Mouse (Mus musculus) megakaryocyte, embryonic 14.5 days (primary cell): ENCODE data around the gene Ly6g5b. TPM values are rescaled to one million over a fixed set of nuclear protein-coding genes. Genes with fewer than 3 reads are reported as not detected.
A peak's percentile ranks its signal among the peaks of the same experiment; 100 is the strongest.
"Not testable (repeated sequence)": the region's sequence is repeated elsewhere in the genome, so short reads cannot be mapped to it uniquely, and the experiment has no call there.

Experiments used
- H3K27me3 ChIP-seq: replicated peaks from 2 replicates; pipeline ENCODE3; 2012; ENCODE audit warnings: inconsistent platforms
- H3K36me3 ChIP-seq: replicated peaks from 2 replicates; pipeline ENCODE3; 2012; ENCODE audit warnings: low read length, inconsistent platforms, mixed read lengths
- H3K4me1 ChIP-seq: 2 replicates; pipeline ENCODE4 v1.6.1; 2012; ENCODE audit warnings: inconsistent platforms
- H3K4me3 ChIP-seq: replicated peaks from 2 replicates; pipeline ENCODE3; 2012; ENCODE audit warnings: moderate library complexity, mild to moderate bottlenecking, inconsistent platforms
- H3K9me3 ChIP-seq: 2 replicates; pipeline ENCODE4 v1.6.1; 2012; ENCODE audit warnings: inconsistent platforms
- FLI1 ChIP-seq: IDR thresholded peaks from 2 replicates; pipeline ENCODE4 v1.6.1; 2012; ENCODE audit warnings: low read length, inconsistent platforms, mixed read lengths
- GATA1 ChIP-seq: IDR thresholded peaks from 3 replicates; pipeline ENCODE4 v1.6.1; 2012; ENCODE audit warnings: mixed read lengths, low read length, inconsistent platforms, borderline replicate concordance
- polyA plus RNA-seq: library from polyadenylated mRNA; stranded (reverse); fragments of >175 nt; gene quantifications from 2 replicates; pipeline ENCODE4 v1.2.3, GENCODE M21; 2012; ENCODE audit warnings: low replicate concordance; ENCODE audit not compliant: insufficient read depth

Gene Ly6g5b
- polyA plus RNA-seq, 1 experiment: 0.23 TPM

- Histone ChIP-seq H3K4me1 (peaks cover 71% of the 10 kb centered on the region), H3K36me3 (peaks cover 48% of the 10 kb centered on the region), H3K9me3 (no peaks in the 10 kb centered on the region), H3K4me3 (no peak overlapping the region), H3K27me3 (no peaks in the 10 kb centered on the region)
- TF ChIP-seq FLI1: no peak
- TF ChIP-seq GATA1: no peak
Observed at GRCm38 (mm10) chr17:35128996-35129395, 13.8 kb upstream of the Ly6g5b start.

- H3K36me3 ChIP-seq: peaks cover 59% of the 10 kb centered on the region
- peaks cover 76% of the 10 kb centered on the region for H3K4me1 ChIP-seq
- H3K4me3 ChIP-seq: peak overlapping the region; percentile 96
- TF ChIP-seq GATA1: no peak
- TF ChIP-seq FLI1: no peak
- H3K9me3 ChIP-seq: no peaks in the 10 kb centered on the region
- H3K27me3 ChIP-seq: no peaks in the 10 kb centered on the region
Observed at GRCm38 (mm10) chr17:35127017-35127416, 11.8 kb upstream of the Ly6g5b start.

- Histone ChIP-seq H3K27me3 (no peaks in the 10 kb centered on the region), H3K36me3 (peaks cover 56% of the 10 kb centered on the region), H3K4me3 (peak within 1 kb of the TSS; percentile 96), H3K4me1 (peaks cover 74% of the 10 kb centered on the region), H3K9me3 (no peaks in the 10 kb centered on the region)
- TF ChIP-seq GATA1 (no peak), FLI1 (no peak; the same call in 1 of the 2 replicates)
Observed at GRCm38 (mm10) chr17:35126206-35126611, 11.0 kb upstream of the Ly6g5b start, which contains the start of gene D17H6S53E. Gene D17H6S53E (plus strand): TSS chr17:35126373.

GRCm38 (mm10) chr17:35125578-35125977 is 10.3 kb upstream of the Ly6g5b start:
- H3K9me3 ChIP-seq: no peaks in the 10 kb centered on the region
- peak overlapping the region; percentile 96 for H3K4me3 ChIP-seq
- H3K36me3 ChIP-seq: peaks cover 50% of the 10 kb centered on the region
- H3K27me3 ChIP-seq: no peaks in the 10 kb centered on the region
- TF ChIP-seq GATA1 (no peak), FLI1 (no peak)
- H3K4me1 ChIP-seq: peaks cover 69% of the 10 kb centered on the region

- peaks cover 46% of the 10 kb centered on the region for H3K36me3 ChIP-seq
- peaks cover 69% of the 10 kb centered on the region for H3K4me1 ChIP-seq
- no peaks in the 10 kb centered on the region for H3K27me3 ChIP-seq
- TF ChIP-seq GATA1 (no peak), FLI1 (no peak)
- no peaks in the 10 kb centered on the region for H3K9me3 ChIP-seq
- peak overlapping the region; percentile 96 for H3K4me3 ChIP-seq
Observed at GRCm38 (mm10) chr17:35125081-35125480, 9.9 kb upstream of the Ly6g5b start.

- not testable (repeated sequence) for H3K4me3 ChIP-seq, H3K9me3 ChIP-seq, H3K27me3 ChIP-seq
- peaks cover 71% of the 10 kb centered on the region for H3K4me1 ChIP-seq
- peaks cover 48% of the 10 kb centered on the region for H3K36me3 ChIP-seq
Observed at GRCm38 (mm10) chr17:35124261-35124896, 9.2 kb upstream of the Ly6g5b start.

GRCm38 (mm10) chr17:35123287-35123686 is 8.1 kb upstream of the Ly6g5b start:
- H3K27me3 ChIP-seq, H3K9me3 ChIP-seq, H3K4me3 ChIP-seq: not testable (repeated sequence)
- Histone ChIP-seq H3K36me3 (peaks cover 47% of the 10 kb centered on the region), H3K4me1 (peaks cover 64% of the 10 kb centered on the region)

GRCm38 (mm10) chr17:35121871-35122303 is 6.7 kb upstream of the Ly6g5b start, which contains the start of gene Csnk2b:
Gene Csnk2b (minus strand): TSS chr17:35122053.
- H3K27me3 ChIP-seq: no peaks in the 10 kb centered on the region
- peak within 1 kb of the TSS; percentile 99 for H3K4me3 ChIP-seq
- H3K4me1 ChIP-seq: peaks cover 61% of the 10 kb centered on the region
- H3K9me3 ChIP-seq: no peaks in the 10 kb centered on the region
- TF ChIP-seq GATA1 (no peak), FLI1 (no peak; the same call in 1 of the 2 replicates)
- peaks cover 51% of the 10 kb centered on the region for H3K36me3 ChIP-seq

- Histone ChIP-seq H3K4me1 (peaks cover 56% of the 10 kb centered on the region), H3K27me3 (no peaks in the 10 kb centered on the region), H3K4me3 (peak within 1 kb of the TSS; percentile 99), H3K36me3 (peaks cover 56% of the 10 kb centered on the region), H3K9me3 (no peaks in the 10 kb centered on the region)
- peak; percentile 64; the same call in 1 of the 2 replicates for TF ChIP-seq FLI1
- TF ChIP-seq GATA1: no peak
Observed at GRCm38 (mm10) chr17:35121143-35121799, 6.0 kb upstream of the Ly6g5b start, which contains the start of gene Gpank1. Gene Gpank1 (plus strand): TSS chr17:35121455.

- Histone ChIP-seq H3K27me3 (no peaks in the 10 kb centered on the region), H3K36me3 (peaks cover 61% of the 10 kb centered on the region), H3K4me3 (peak overlapping the region; percentile 99), H3K4me1 (peaks cover 57% of the 10 kb centered on the region), H3K9me3 (no peaks in the 10 kb centered on the region)
- TF ChIP-seq FLI1 (no peak), GATA1 (no peak)
Observed at GRCm38 (mm10) chr17:35120745-35121142, 5.5 kb upstream of the Ly6g5b start.
